Mouse (Mus musculus): ENCODE data around the gene Ppp4r4.
"Not testable (repeated sequence)": the region's sequence is repeated elsewhere in the genome, so short reads cannot be mapped to it uniquely, and the experiment has no call there.

Ppp4r4 gene

DNA sequence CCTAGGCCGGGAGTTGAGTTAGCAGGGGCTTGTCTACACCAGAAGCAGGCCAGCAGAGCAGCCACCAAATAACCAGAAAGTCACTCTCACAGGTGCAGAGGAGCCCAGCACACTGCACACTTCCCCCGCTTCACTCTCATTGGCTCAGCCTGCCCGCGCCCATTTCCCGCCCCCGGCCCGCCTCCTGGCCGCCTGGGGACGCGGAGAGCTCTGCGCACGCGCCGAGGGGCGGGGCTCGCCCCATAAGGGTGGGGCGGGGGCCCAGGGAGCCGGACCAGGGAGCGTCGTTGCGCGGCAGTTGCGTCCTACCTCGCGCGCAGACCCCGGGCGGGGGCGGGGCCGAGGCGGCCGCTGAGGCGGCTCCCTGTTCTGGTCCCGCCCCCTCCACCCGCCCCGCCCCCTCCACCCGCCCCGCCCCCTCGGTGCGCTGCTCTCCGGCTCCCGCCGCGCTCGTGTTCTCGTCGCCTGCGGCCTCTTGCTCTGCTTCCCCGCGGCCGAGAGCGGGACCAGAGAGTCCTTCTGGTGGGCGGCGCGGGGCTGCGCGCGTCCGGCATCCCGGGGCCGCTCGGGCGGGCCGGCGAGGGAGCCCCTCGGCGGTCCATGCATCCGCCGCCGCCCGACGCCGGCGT, at the start of gene Ppp4r4:
Ppp4r4 (plus strand) TSS at position 264 of the 629 bp plus-strand sequence.
- in situ Hi-C loops (cut with MboI; ENCODE audit: low pct_unique_long_range_greater_than_20kb in 1 of 2, low sequenced_read_pairs in 2 of 2, unreplicated experiment in 1 of 2): no loop called here

DNA sequence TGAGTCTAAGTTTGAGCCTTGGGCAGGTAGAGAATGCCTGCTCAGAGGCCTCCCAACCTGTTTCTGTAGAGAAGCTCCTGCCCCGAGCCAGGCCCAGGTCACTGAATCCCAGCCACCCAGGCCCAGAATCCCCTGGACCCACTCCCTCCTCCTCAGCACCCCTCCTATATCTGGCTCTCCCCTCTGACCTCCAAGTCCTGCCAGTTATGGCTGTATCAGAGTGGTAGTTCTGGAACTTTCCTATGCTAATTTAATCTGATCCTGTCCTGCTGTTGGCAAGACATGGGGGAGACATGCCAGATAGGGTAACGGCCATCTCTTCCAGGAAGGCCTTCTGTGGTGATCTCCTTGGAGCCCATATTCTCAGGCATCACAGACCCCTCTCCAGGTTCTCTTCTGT, 49.3 kb upstream of the Ppp4r4 start:
- in situ Hi-C loops (cut with MboI; ENCODE audit: low pct_unique_long_range_greater_than_20kb in 1 of 2, low sequenced_read_pairs in 2 of 2, unreplicated experiment in 1 of 2): no loop called here

DNA sequence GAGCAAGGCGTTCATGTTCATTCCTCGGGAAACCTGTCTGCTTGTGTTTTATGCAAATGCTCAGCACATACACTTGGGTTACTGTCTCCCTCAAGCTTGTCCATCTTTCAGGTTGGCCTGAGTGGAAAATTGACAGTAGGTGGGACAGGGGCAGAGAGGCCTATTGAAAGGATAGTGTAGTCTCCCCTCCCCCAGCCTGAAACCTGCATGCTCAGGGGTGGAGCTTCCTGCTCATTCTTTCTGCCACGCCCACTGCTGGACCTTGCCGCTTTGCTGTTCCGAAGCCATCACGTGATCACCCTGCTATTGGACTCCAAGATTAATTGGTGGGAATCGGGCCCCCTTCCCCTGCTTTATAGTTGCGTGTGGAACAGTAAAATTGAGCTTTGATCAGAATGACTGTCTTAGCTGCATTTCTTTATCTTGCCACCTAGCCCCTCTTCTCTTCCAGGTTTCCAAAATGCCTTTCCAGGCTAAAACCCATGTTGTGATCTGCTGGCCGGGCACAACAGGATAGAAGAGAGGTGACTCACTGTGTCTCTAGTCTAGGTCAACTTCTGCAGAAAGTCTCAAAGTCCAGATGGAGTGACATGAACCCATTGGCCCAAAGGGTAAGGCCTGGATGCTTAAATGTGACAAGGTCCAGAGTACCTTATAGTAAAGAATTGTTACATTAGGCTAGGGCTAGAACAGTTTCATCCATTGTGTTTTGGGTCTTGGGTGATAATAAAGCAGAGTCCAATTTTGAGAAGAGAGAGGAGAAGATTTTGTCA, 47.7 kb upstream of the Ppp4r4 start:
- in situ Hi-C loops (cut with MboI; ENCODE audit: low pct_unique_long_range_greater_than_20kb in 1 of 2, low sequenced_read_pairs in 2 of 2, unreplicated experiment in 1 of 2): not testable (repeated sequence)

DNA sequence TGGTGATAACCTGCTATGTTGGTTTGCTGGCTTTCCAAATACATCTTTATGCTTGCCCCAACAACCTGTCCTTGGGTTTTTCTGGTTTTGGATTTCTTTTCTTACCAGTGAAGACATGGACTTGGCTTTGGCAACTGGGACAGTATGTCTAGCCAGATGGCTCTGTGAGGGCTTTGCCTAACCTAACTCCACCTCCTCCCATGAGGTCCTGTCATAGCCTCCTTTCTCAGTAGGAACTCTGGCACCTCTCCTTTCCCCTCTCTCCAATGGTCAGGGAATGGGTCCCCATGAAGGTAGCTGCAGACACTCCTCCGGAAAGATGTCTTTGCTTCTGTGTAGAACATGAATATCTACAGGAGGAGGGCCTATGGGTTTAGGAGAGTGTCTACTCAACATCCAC, 45.4 kb upstream of the Ppp4r4 start:
- in situ Hi-C loops (cut with MboI; ENCODE audit: low pct_unique_long_range_greater_than_20kb in 1 of 2, low sequenced_read_pairs in 2 of 2, unreplicated experiment in 1 of 2): no loop called here

DNA sequence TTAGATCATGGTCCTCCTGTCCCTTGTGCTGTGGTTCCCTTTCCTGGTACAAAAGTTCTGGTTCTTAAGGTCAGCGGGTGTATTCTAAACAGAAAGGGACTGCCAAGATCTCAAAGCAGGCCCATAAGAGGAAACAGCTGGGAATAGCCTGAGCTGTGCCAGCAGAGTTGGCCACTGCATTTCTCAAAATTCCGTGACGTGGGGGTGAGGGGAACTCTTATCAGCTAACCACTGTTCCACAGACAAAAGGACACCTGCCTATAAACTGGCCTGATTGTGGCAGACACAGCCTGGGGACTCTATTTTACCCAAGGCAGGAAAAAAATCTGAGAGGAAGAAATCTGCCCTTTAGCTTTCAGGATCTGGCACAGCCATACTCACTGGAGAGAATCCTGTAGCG, 44.8 kb upstream of the Ppp4r4 start:
- in situ Hi-C loops (cut with MboI; ENCODE audit: low pct_unique_long_range_greater_than_20kb in 1 of 2, low sequenced_read_pairs in 2 of 2, unreplicated experiment in 1 of 2): no loop called here

DNA sequence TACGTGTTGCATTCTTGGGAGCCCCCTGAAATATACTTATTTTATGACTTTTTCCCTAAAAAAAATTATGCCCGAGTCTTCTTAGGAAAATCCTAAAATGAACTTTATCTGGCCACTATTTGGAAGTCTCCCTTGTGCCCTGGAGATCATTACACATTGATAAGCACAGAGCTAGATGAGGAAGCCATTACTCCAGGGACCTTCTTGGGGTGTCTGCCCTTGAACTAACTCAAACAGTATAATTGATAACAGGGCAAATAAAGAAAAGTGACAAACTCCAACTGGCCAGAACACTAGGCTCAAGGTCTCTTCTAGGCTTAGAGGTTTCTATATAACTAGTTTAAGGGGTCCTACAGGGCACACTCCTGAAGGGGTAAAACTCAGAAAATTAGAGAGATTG, 44.3 kb upstream of the Ppp4r4 start:
- in situ Hi-C loops (cut with MboI; ENCODE audit: low pct_unique_long_range_greater_than_20kb in 1 of 2, low sequenced_read_pairs in 2 of 2, unreplicated experiment in 1 of 2): no loop called here

DNA sequence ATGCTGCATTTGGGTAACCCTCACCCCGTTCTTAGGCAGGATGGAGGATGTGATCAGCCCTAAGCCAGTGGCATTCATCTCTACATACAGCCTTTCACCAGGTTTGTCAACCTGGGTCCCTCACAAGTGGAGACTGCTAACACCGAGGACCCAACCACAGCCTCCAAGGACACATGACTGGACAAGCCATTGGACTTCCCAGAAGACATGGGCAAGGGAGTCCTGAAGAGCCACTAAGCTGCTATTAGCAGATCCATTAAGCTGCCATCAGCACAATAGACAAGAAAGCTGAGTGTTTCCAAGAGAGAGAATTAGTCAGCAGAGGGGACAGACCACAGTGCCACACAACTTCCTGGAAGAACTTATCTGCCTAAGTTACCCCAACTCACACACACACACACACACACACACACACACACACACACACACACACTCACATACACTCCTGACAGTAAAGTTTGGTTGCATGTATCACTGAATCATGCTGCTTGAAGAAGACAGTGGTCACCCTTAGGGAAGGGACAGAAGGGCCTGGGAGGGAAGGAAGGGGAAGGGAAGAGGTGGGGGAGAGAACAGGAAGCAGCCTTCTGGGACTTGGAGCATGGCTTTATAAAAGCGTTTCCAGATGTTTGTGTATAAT, 40.9 kb upstream of the Ppp4r4 start:
- in situ Hi-C loops (cut with MboI; ENCODE audit: low pct_unique_long_range_greater_than_20kb in 1 of 2, low sequenced_read_pairs in 2 of 2, unreplicated experiment in 1 of 2): loop anchor here in 1 of 2 experiments (10.0 kb wide), 1 partner anchor 66 kb away; the partner anchor contains the start of gene Ddx24

DNA sequence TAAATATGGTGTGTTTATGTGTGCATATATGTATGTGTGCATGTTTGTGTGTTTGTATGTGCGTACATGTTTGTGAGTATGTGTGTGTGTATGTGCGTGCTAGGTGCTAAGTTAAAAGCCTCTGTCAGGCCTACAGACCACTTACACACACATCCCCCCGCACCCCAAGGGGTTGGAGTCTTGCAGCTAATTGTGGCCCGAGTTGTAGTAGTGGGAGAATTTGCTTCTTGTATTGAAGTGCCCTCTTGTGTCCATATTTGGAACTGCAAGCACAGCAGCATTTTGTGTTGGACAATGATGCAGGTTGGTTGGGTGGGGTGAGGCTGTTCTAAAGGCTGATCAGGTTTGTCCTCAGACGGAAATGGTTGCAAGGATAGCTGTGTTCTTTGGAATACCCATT, 39.3 kb upstream of the Ppp4r4 start:
- in situ Hi-C loops (cut with MboI; ENCODE audit: low pct_unique_long_range_greater_than_20kb in 1 of 2, low sequenced_read_pairs in 2 of 2, unreplicated experiment in 1 of 2): loop anchor here in 1 of 2 experiments (10.0 kb wide), 1 partner anchor 68 kb away; the partner anchor contains the start of gene Ddx24

DNA sequence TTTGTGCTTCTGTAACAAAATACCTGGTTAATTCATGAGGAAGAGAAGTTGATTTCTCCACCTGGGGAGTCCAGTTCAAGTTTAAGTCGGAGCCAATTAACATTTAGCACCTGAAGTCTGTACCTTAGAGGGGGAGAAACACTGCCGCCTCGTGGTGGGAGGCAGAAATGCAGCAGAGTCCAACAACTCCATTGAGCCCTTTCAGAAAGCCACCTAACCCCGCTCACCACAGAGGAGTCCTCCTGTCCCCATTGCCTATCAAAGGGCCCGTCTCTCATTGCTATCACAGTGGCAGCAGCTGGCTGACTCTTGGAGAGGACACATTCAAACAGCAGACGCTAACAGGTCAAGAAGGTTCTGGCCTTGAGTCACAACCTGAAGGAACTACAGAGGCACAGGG, 37.6 kb upstream of the Ppp4r4 start:
- in situ Hi-C loops (cut with MboI; ENCODE audit: low pct_unique_long_range_greater_than_20kb in 1 of 2, low sequenced_read_pairs in 2 of 2, unreplicated experiment in 1 of 2): loop anchor here in 1 of 2 experiments (10.0 kb wide), 1 partner anchor 70 kb away; the partner anchor contains the start of gene Ddx24

DNA sequence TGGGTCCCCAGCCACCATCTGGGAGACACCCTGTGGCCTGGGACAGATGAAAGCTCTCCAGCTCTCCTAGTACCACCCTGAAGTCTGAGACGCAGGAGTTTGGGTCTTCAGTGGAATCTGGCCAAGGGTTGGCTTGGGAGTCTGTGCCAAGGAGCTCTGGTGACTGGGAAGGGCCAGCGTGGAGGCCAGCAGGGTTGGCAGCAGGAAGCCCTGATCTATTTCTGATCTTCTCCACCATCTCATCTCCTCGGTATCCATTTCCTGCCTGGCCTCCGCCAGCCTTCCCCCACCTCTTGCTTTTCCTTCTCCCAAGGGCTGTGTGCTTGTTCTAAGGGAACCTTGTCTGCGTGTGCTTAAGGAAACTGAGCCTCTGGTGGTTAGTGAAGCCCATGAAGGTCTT, 33.3 kb upstream of the Ppp4r4 start:
- in situ Hi-C loops (cut with MboI; ENCODE audit: low pct_unique_long_range_greater_than_20kb in 1 of 2, low sequenced_read_pairs in 2 of 2, unreplicated experiment in 1 of 2): loop anchor here in 1 of 2 experiments (10.0 kb wide), 1 partner anchor 74 kb away; the partner anchor contains the start of gene Ddx24

DNA sequence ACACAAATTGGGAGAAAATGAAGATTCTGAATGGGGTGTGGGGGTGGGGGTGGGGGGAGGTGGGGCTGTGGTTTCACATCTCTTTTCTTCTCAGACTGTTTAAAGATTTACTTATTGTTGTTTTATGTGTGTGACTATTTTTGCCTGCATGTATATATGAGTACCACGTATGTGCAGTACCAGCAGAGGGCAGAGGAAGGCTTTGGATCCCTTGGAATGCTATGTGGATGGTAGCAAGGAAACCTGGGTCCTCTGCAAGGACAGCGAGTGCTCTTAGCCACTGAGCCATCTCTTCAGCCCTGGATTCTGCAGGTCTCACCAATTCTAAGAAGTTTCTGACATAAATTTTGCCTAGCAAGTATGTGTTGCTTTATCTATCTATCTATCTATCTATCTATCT, 32.8 kb upstream of the Ppp4r4 start:
- in situ Hi-C loops (cut with MboI; ENCODE audit: low pct_unique_long_range_greater_than_20kb in 1 of 2, low sequenced_read_pairs in 2 of 2, unreplicated experiment in 1 of 2): loop anchor here in 1 of 2 experiments (10.0 kb wide), 1 partner anchor 74 kb away; the partner anchor contains the start of gene Ddx24

DNA sequence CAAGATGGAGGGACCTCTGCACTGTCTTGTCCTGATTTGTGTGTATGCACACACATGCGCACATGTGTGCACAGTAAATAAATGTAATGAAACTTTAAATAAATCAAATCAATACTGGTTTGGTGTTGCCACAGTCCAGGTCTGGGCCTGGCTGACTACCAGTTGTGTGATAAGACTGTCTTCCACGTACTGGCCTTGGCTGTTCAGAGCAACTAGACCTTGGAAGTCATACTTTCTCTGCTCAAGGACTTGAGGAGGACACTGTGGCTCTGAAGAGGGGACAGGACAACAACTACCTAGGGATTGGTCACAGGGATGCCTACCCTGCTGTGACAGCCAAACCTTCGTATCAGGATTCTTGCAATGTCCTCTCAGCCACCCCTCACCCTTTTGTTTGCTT, 28.8 kb upstream of the Ppp4r4 start:
- in situ Hi-C loops (cut with MboI; ENCODE audit: low pct_unique_long_range_greater_than_20kb in 1 of 2, low sequenced_read_pairs in 2 of 2, unreplicated experiment in 1 of 2): loop anchor here in 1 of 2 experiments (5.0 kb wide), 1 partner anchor 76 kb away; the partner anchor contains the start of gene Ddx24

DNA sequence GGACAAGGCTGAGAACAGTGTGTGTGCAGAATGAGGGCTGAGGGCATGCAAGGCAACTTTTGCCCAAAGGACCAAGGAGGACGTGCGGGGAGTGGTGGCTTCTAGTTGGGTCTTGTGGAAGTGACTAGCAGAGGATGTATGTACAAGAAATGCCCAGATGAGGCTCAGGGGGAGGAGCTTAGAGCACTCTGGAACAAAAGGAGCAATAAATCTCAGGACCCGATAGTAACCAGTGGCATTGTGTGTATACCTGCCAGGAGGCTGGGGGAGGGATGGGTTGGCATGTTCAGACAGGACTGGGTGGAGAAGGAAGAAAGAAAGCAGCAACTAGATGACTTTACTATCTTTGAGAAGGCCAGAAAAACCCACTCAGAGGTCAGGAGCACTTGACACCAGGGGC, 27.7 kb upstream of the Ppp4r4 start:
- in situ Hi-C loops (cut with MboI; ENCODE audit: low pct_unique_long_range_greater_than_20kb in 1 of 2, low sequenced_read_pairs in 2 of 2, unreplicated experiment in 1 of 2): loop anchor here in 1 of 2 experiments (5.0 kb wide), 1 partner anchor 77 kb away; the partner anchor contains the start of gene Ddx24

DNA sequence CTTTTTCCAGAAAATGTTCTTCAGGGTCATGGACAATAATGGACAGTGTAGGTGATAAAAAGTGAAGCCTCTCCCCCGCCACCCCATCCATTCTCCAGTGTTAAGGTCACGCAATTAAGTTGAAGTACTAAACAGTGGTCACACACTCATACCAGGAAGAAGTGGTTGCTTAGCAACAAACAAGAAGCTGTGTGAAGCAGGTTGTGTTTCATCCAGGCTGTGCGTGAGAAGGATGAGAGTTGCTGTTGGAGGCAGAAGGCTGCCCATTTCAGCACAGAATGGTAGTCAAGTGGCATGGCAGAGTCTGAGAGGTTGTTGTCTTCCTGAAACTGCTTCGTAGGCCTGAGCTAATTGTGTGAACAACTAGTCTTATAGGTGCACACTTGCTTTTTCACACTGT, 23.7 kb upstream of the Ppp4r4 start:
- in situ Hi-C loops (cut with MboI; ENCODE audit: low pct_unique_long_range_greater_than_20kb in 1 of 2, low sequenced_read_pairs in 2 of 2, unreplicated experiment in 1 of 2): no loop called here

DNA sequence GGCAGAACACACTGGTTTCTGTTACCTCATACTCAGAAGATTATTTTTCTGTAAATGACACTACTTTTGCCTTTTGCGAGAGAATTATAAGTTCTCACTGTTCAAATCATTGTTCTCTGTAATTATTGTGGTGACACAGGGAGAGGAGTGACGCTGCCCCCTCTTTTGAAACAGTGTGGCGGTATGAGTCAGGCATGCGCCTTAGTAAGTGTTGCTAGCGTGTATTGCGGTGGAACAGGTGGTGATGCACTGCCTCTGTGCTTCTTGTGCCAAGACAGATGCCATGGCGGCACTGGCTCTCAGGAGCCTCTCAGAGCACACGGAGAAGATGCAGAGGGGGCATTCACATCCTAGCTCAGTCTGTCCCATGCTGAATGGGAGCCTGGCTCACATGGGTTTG, 22.2 kb upstream of the Ppp4r4 start:
- in situ Hi-C loops (cut with MboI; ENCODE audit: low pct_unique_long_range_greater_than_20kb in 1 of 2, low sequenced_read_pairs in 2 of 2, unreplicated experiment in 1 of 2): no loop called here

DNA sequence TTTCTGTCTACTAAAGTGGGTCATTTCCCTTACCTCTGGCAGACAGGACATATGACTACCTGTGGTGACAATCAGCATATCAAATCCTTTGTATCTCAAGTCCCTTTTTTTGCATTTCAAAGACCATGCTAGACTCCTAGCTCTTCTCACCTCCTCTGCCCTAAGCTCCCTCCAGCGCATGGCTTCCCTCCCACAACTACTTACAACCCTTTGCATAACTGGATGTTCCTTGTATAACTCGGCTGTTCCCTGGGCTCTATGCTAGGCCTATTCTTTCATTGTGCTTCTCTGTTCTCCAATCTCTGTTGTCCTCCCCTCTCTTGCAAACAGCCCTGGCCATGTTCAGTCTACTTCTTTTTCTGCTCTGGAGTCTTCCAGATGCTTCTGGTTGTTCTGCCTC, 20.5 kb upstream of the Ppp4r4 start:
- in situ Hi-C loops (cut with MboI; ENCODE audit: low pct_unique_long_range_greater_than_20kb in 1 of 2, low sequenced_read_pairs in 2 of 2, unreplicated experiment in 1 of 2): no loop called here

DNA sequence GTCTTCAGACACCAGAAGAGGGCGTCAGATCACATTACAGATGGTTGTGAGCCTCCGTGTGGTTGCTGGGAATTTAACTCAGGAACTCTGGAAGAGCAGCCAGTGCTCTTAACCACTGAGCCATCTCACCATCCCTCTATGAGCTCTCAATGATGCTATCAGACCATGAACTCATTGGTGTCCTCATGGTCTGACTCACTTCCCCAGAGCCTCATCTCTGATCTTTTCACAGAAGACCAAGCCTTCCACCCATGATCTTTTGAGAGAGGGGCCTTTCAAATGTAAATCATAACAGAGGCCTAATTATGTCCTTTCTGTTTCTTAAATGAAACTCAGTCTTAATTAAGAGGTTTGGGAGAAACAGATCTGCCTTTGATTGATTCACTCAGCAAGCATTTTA, 19.0 kb upstream of the Ppp4r4 start:
- in situ Hi-C loops (cut with MboI; ENCODE audit: low pct_unique_long_range_greater_than_20kb in 1 of 2, low sequenced_read_pairs in 2 of 2, unreplicated experiment in 1 of 2): no loop called here

DNA sequence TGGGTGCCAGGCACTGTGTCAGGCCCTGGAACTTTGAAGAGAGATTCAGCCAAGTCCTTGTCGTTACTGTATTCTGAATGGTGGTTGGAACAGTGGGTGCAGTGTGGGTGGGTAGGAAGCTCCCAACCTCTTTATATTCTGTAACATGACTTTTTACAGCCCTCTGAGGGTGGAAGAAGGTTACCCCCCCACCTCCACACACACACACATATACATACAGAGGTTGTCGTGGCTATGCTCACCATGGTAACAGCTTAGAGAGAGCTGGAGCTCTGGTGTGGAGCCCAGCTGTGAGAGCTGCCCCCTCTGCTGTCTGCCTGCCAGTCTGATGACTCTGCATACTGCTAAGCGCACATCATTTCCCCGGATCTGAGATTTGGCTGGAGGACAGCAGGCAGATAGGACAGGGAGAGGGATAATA, 18.6 kb upstream of the Ppp4r4 start:
- in situ Hi-C loops (cut with MboI; ENCODE audit: low pct_unique_long_range_greater_than_20kb in 1 of 2, low sequenced_read_pairs in 2 of 2, unreplicated experiment in 1 of 2): no loop called here

DNA sequence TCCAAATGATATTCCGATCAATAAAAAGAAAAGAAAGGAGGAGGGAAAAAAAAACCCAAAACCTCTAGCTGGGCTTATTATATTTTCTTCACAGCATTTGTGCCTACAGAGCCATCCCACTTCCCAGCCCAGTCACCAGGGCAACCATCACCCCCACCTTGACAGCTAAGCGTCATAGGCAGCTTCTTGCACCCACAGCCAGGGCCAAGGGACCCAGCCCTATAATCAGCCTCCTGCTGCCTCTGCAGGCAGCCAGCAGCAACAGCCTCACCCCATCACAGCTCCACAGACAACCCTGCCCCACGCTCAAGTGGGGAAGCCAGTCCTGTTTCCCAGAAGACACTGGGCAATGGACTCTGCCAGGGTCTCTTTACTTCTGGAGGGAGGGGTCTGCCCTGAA, 17.7 kb upstream of the Ppp4r4 start:
- in situ Hi-C loops (cut with MboI; ENCODE audit: low pct_unique_long_range_greater_than_20kb in 1 of 2, low sequenced_read_pairs in 2 of 2, unreplicated experiment in 1 of 2): no loop called here

Measured in mouse embryonic stem cell (cell line).